Mouse (Mus musculus) stomach, embryonic 16.5 days (tissue): Measurements from ENCODE around the gene Gm21312. TPM values are rescaled to one million over a fixed set of nuclear protein-coding genes. Genes with fewer than 3 reads are reported as not detected.
"Not testable (repeated sequence)": the region's sequence is repeated elsewhere in the genome, so short reads cannot be mapped to it uniquely, and the experiment has no call there.

Experiments used
- ATAC-seq: fragments of 200-750 bp; cut with Nextera tagmentation; 2 replicates; pipeline ENCODE4 v1.8.0; 2017; ENCODE audit warnings: moderate number of reproducible peaks, moderate TSS enrichment; ENCODE audit not compliant: insufficient read depth, low FRiP score
- H3K27ac ChIP-seq: fragments of 300-500 bp; sonication (generic); 2 replicates; pipeline ENCODE4 v1.5.1; 2014; ENCODE audit warnings: low read length
- H3K27me3 ChIP-seq: fragments of 300-500 bp; sonication (generic); 2 replicates; pipeline ENCODE4 v1.6.1; 2014; ENCODE audit warnings: low read length, control low read depth, mixed read lengths; ENCODE audit not compliant: control insufficient read depth, insufficient read depth
- H3K36me3 ChIP-seq: fragments of 300-500 bp; sonication (generic); 2 replicates; pipeline ENCODE4 v1.6.1; 2014; ENCODE audit warnings: low read length; ENCODE audit not compliant: control insufficient read depth, insufficient read depth
- H3K4me1 ChIP-seq: fragments of 300-500 bp; sonication (generic); 2 replicates; pipeline ENCODE4 v1.6.1; 2014; ENCODE audit warnings: low read length, control low read depth, mixed read lengths; ENCODE audit not compliant: control insufficient read depth, insufficient read depth
- H3K4me2 ChIP-seq: fragments of 300-500 bp; sonication (generic); 2 replicates; pipeline ENCODE4 v1.6.1; 2014; ENCODE audit warnings: low read depth, low read length, mixed read lengths
- H3K4me3 ChIP-seq: fragments of 300-500 bp; sonication (generic); replicated peaks from 2 replicates; pipeline ENCODE4 v1.5.1; 2014; ENCODE audit warnings: mild to moderate bottlenecking, low read length
- H3K9ac ChIP-seq: fragments of 300-500 bp; sonication (generic); 2 replicates; pipeline ENCODE4 v1.6.1; 2014; ENCODE audit warnings: low read length
- H3K9me3 ChIP-seq: fragments of 300-500 bp; sonication (generic); replicated peaks from 2 replicates; pipeline ENCODE4 v1.6.1; 2016; ENCODE audit warnings: low read length, control low read depth; ENCODE audit not compliant: control insufficient read depth
- WGBS: fragments of 180-500 bp; shearing (Covaris S2); extraction: QIAGEN DNeasy Blood & Tissue Kit; methylation state at CpG from one replicate; pipeline ENCODE4 v1.1.7; 2014; 5-methylcytosine and 5-hydroxymethylcytosine counted together
- polyA plus RNA-seq: library from polyadenylated mRNA; unstranded; fragments of >200 nt; fragmentation: Nextera tagmentation; extraction: Ambion mirVana; gene quantifications from 2 replicates; pipeline ENCODE4 v1.2.1, GENCODE M21; 2015

Gm21312 gene
- not detected in 2 replicates for polyA plus RNA-seq

- not testable (repeated sequence) for H3K27me3 ChIP-seq, H3K4me3 ChIP-seq, H3K4me2 ChIP-seq, H3K9me3 ChIP-seq, H3K36me3 ChIP-seq, ATAC-seq, H3K4me1 ChIP-seq, H3K9ac ChIP-seq, H3K27ac ChIP-seq
- WGBS, result no CpG with 5 or more reads among the region's 3 CpGs
Observed at GRCm38 (mm10) chr10:104176724-104177123, at the start of gene Gm21312. Gene Gm21312, plus strand, starts transcription at chr10:104177024.

GRCm38 (mm10) chr10:104142687-104143086 is 34.1 kb upstream of the Gm21312 start, which contains the start of gene Gm21293:
Gene Gm21293, plus strand, starts transcription at chr10:104142987.
- no CpG with 5 or more reads among the region's 3 CpGs for WGBS
- H3K9ac ChIP-seq, H3K4me2 ChIP-seq, H3K4me1 ChIP-seq, H3K4me3 ChIP-seq, H3K27ac ChIP-seq, ATAC-seq, H3K36me3 ChIP-seq, H3K27me3 ChIP-seq, H3K9me3 ChIP-seq: not testable (repeated sequence)

GRCm38 (mm10) chr10:104151197-104151596 is 25.6 kb upstream of the Gm21312 start, which contains the start of gene Gm6763:
Gene Gm6763, plus strand, starts transcription at chr10:104151497.
- H3K9ac ChIP-seq, H3K9me3 ChIP-seq, H3K27ac ChIP-seq, H3K4me1 ChIP-seq, H3K4me2 ChIP-seq, H3K4me3 ChIP-seq, H3K36me3 ChIP-seq, ATAC-seq, H3K27me3 ChIP-seq: not testable (repeated sequence)
- no CpG with 5 or more reads among the region's 3 CpGs for WGBS

GRCm38 (mm10) chr10:104159706-104160105 is 17.1 kb upstream of the Gm21312 start, which contains the start of gene Gm8764:
Gene Gm8764, plus strand, starts transcription at chr10:104160006.
- ATAC-seq, H3K4me3 ChIP-seq, H3K9me3 ChIP-seq, H3K27me3 ChIP-seq, H3K36me3 ChIP-seq, H3K4me2 ChIP-seq, H3K4me1 ChIP-seq, H3K9ac ChIP-seq, H3K27ac ChIP-seq: not testable (repeated sequence)
- no CpG with 5 or more reads among the region's 3 CpGs for WGBS

- H3K4me3 ChIP-seq, H3K4me1 ChIP-seq, H3K9ac ChIP-seq, H3K4me2 ChIP-seq, H3K27ac ChIP-seq, H3K36me3 ChIP-seq, H3K9me3 ChIP-seq, ATAC-seq, H3K27me3 ChIP-seq: not testable (repeated sequence)
- no CpG with 5 or more reads among the region's 3 CpGs for WGBS
Observed at GRCm38 (mm10) chr10:104168215-104168614, 8.6 kb upstream of the Gm21312 start, which contains the start of gene Gm21304. Gene Gm21304, plus strand, starts transcription at chr10:104168515.

- H3K27me3 ChIP-seq, H3K9ac ChIP-seq, H3K4me1 ChIP-seq, H3K4me2 ChIP-seq, H3K9me3 ChIP-seq, H3K4me3 ChIP-seq, H3K36me3 ChIP-seq, H3K27ac ChIP-seq, ATAC-seq: not testable (repeated sequence)
- WGBS, result no CpG with 5 or more reads among the region's 3 CpGs
Observed at GRCm38 (mm10) chr10:104185233-104185632, 8.4 kb downstream of the Gm21312 start, which contains the start of gene Gm20765. Gene Gm20765, plus strand, starts transcription at chr10:104185533.

- not testable (repeated sequence) for H3K27ac ChIP-seq, H3K4me2 ChIP-seq, H3K27me3 ChIP-seq, H3K9ac ChIP-seq, H3K36me3 ChIP-seq, H3K4me1 ChIP-seq, H3K4me3 ChIP-seq, H3K9me3 ChIP-seq, ATAC-seq
- no CpG with 5 or more reads among the region's 3 CpGs for WGBS
Observed at GRCm38 (mm10) chr10:104193742-104194141, 16.9 kb downstream of the Gm21312 start, which contains the start of gene Gm4340. Gene Gm4340, plus strand, starts transcription at chr10:104194042.

GRCm38 (mm10) chr10:104209655-104210054 is 32.8 kb downstream of the Gm21312 start:
- Histone ChIP-seq H3K4me3 (no peak overlapping the region), H3K36me3 (no peaks in the 10 kb centered on the region), H3K27me3 (no peaks in the 10 kb centered on the region), H3K9ac (no peak overlapping the region), H3K4me2 (no peak overlapping the region), H3K4me1 (no peaks in the 10 kb centered on the region), H3K9me3 (no peaks in the 10 kb centered on the region), H3K27ac (no peak overlapping the region)
- WGBS, result 80% methylated on average over 1 of the region's 1 CpGs
- no peak for ATAC-seq

GRCm38 (mm10) chr10:104210268-104210990 is 33.6 kb downstream of the Gm21312 start:
- ATAC-seq, result no peak
- H3K4me2 ChIP-seq, result no peak overlapping the region
- WGBS, result 78% methylated on average over 3 of the region's 3 CpGs
- no peaks in the 10 kb centered on the region for H3K9me3 ChIP-seq
- no peak overlapping the region for H3K4me3 ChIP-seq
- H3K27ac ChIP-seq, result no peak overlapping the region
- H3K27me3 ChIP-seq, result no peaks in the 10 kb centered on the region
- H3K36me3 ChIP-seq, result no peaks in the 10 kb centered on the region
- no peaks in the 10 kb centered on the region for H3K4me1 ChIP-seq
- H3K9ac ChIP-seq, result no peak overlapping the region
